Mouse (Mus musculus) stomach, postnatal 0 days (tissue): ENCODE results near the gene Smyd4.

Experiments used
- CTCF ChIP-seq: IDR thresholded peaks from 2 replicates; pipeline ENCODE4 v1.5.1; 2016; ENCODE audit warnings: antibody characterized with exemption, low read depth, mild to moderate bottlenecking, moderate library complexity
- EP300 ChIP-seq: optimal IDR thresholded peaks from 2 replicates; pipeline ENCODE3; 2016; ENCODE audit warnings: antibody characterized with exemption

DNA sequence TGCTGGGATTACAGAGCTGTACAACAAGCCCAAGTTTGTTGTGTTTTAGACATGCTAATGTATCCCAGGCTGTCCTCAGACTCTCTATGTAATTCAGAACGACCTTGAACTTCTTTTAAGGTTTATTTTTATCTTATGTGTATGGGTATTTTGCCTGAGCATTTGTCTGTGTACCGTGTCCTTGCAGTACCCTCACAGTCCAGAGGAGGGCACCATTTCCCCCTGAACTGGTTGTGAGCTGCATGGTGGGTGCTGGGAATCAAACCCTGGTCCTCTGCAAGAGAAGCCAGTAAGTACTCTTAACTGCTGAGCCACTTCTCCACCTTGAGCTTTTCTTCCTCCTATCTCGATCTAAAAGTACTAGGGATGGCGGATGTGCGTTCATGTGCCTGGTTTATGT lies 85.9 kb downstream of the Smyd4 start:
- TF ChIP-seq CTCF (peak; percentile 41), EP300 (no peak)
